Mouse (Mus musculus) embryonic facial prominence, embryonic 13.5 days (tissue): ENCODE data around the gene Olfr74. TPM values are rescaled to one million over a fixed set of nuclear protein-coding genes. Genes with fewer than 3 reads are reported as not detected.
"Not testable (repeated sequence)": the region's sequence is repeated elsewhere in the genome, so short reads cannot be mapped to it uniquely, and the experiment has no call there.

ENCODE experiments used
- ATAC-seq: fragments of 200-750 bp; cut with Nextera tagmentation; 2 replicates; pipeline ENCODE4 v1.8.0; 2017; ENCODE audit warnings: low read depth; ENCODE audit not compliant: insufficient number of reproducible peaks, insufficient read depth, low FRiP score, low TSS enrichment
- H3K27ac ChIP-seq: fragments of 300-500 bp; sonication (generic); 2 replicates; pipeline ENCODE4 v1.5.1; 2015; ENCODE audit warnings: moderate library complexity, mild to moderate bottlenecking, inconsistent platforms
- H3K27me3 ChIP-seq: fragments of 300-500 bp; sonication (generic); 2 replicates; pipeline ENCODE4 v1.6.1; 2015; ENCODE audit warnings: mild to moderate bottlenecking, inconsistent platforms
- H3K36me3 ChIP-seq: fragments of 300-500 bp; sonication (generic); 2 replicates; pipeline ENCODE4 v1.6.1; 2015; ENCODE audit warnings: mild to moderate bottlenecking, inconsistent platforms
- H3K4me1 ChIP-seq: fragments of 300-500 bp; sonication (generic); 2 replicates; pipeline ENCODE4 v1.6.1; 2015; ENCODE audit warnings: inconsistent platforms
- H3K4me2 ChIP-seq: fragments of 300-500 bp; sonication (generic); 2 replicates; pipeline ENCODE4 v1.6.1; 2015; ENCODE audit warnings: moderate library complexity, mild to moderate bottlenecking, inconsistent platforms
- H3K4me3 ChIP-seq: fragments of 300-500 bp; sonication (generic); 2 replicates; pipeline ENCODE4 v1.5.1; 2015; ENCODE audit warnings: mild to moderate bottlenecking, inconsistent platforms
- H3K9ac ChIP-seq: fragments of 300-500 bp; sonication (generic); 2 replicates; pipeline ENCODE4 v1.6.1; 2015; ENCODE audit warnings: mild to moderate bottlenecking, inconsistent platforms
- H3K9me3 ChIP-seq: fragments of 300-500 bp; sonication (generic); 2 replicates; pipeline ENCODE4 v1.6.1; 2016; ENCODE audit warnings: inconsistent platforms
- WGBS: fragments of 180-500 bp; shearing (Covaris S2); methylation state at CpG from one replicate; pipeline ENCODE4 v1.1.7; 2015; ENCODE audit warnings: mixed read lengths; 5-methylcytosine and 5-hydroxymethylcytosine counted together
- polyA plus RNA-seq: library from polyadenylated mRNA; unstranded; fragments of >200 nt; fragmentation: Nextera tagmentation; extraction: Ambion mirVana; gene quantifications from 2 replicates; pipeline ENCODE4 v1.2.1, GENCODE M21; 2015

Olfr74 gene
- not detected in 2 replicates for polyA plus RNA-seq

- H3K27ac ChIP-seq = no peak within 1 kb of the TSS
- H3K27me3 ChIP-seq = no peaks in the 10 kb centered on the region
- WGBS = 69% methylated on average over 3 of the region's 3 CpGs
- no peaks in the 10 kb centered on the region for H3K9me3 ChIP-seq
- no peak within 1 kb of the TSS for H3K4me2 ChIP-seq
- ATAC-seq = no peak
- no peak within 1 kb of the TSS for H3K4me3 ChIP-seq
- H3K9ac ChIP-seq = no peak within 1 kb of the TSS
- H3K36me3 ChIP-seq = no peaks in the 10 kb centered on the region
- no peaks in the 10 kb centered on the region for H3K4me1 ChIP-seq
Measured at GRCm38 (mm10) chr2:87974563-87974962, at the start of gene Olfr74. TSS of gene Olfr74 (minus strand) at chr2:87974663.

GRCm38 (mm10) chr2:88022474-88022873, 48.0 kb upstream of the Olfr74 start, which contains the start of gene Olfr1161:
TSS of gene Olfr1161 (plus strand) at chr2:88022774.
- H3K9ac ChIP-seq, H3K27me3 ChIP-seq, H3K4me2 ChIP-seq, H3K36me3 ChIP-seq, H3K27ac ChIP-seq, ATAC-seq, H3K4me3 ChIP-seq, H3K9me3 ChIP-seq, H3K4me1 ChIP-seq: not testable (repeated sequence)
- 73% methylated on average over 1 of the region's 1 CpGs for WGBS

- ATAC-seq = no peak
- Histone ChIP-seq H3K9ac (no peak within 1 kb of the TSS), H3K4me2 (no peak within 1 kb of the TSS), H3K27me3 (no peaks in the 10 kb centered on the region), H3K4me3 (no peak within 1 kb of the TSS), H3K27ac (no peak within 1 kb of the TSS), H3K4me1 (no peaks in the 10 kb centered on the region), H3K9me3 (no peaks in the 10 kb centered on the region), H3K36me3 (no peaks in the 10 kb centered on the region)
Measured at GRCm38 (mm10) chr2:88007515-88008318, 33.3 kb upstream of the Olfr74 start, which contains the start of gene Olfr1160. TSS of gene Olfr1160 (minus strand) at chr2:88008268.

GRCm38 (mm10) chr2:87989813-87990212, 15.3 kb upstream of the Olfr74 start, which contains the start of gene Olfr1158:
TSS of gene Olfr1158 (plus strand) at chr2:87990113.
- no peak within 1 kb of the TSS for H3K4me2 ChIP-seq
- H3K27me3 ChIP-seq = no peaks in the 10 kb centered on the region
- H3K27ac ChIP-seq = no peak within 1 kb of the TSS
- no peaks in the 10 kb centered on the region for H3K36me3 ChIP-seq
- H3K4me3 ChIP-seq = no peak within 1 kb of the TSS
- H3K9me3 ChIP-seq = no peaks in the 10 kb centered on the region
- no peaks in the 10 kb centered on the region for H3K4me1 ChIP-seq
- H3K9ac ChIP-seq = no peak within 1 kb of the TSS
- ATAC-seq = no peak

GRCm38 (mm10) chr2:87968199-87968598, 6.3 kb downstream of the Olfr74 start, which contains the start of gene Olfr1157:
TSS of gene Olfr1157 (minus strand) at chr2:87968299.
- H3K27ac ChIP-seq = no peak within 1 kb of the TSS
- H3K9me3 ChIP-seq = no peaks in the 10 kb centered on the region
- no peaks in the 10 kb centered on the region for H3K4me1 ChIP-seq
- H3K36me3 ChIP-seq = no peaks in the 10 kb centered on the region
- no peak within 1 kb of the TSS for H3K4me2 ChIP-seq
- no peaks in the 10 kb centered on the region for H3K27me3 ChIP-seq
- 96% methylated on average over 4 of the region's 4 CpGs for WGBS
- no peak within 1 kb of the TSS for H3K4me3 ChIP-seq
- no peak for ATAC-seq
- no peak within 1 kb of the TSS for H3K9ac ChIP-seq

- no peak for ATAC-seq
- Histone ChIP-seq H3K4me1 (no peaks in the 10 kb centered on the region), H3K36me3 (no peaks in the 10 kb centered on the region)
Measured at GRCm38 (mm10) chr2:87953000-87953399, 21.5 kb downstream of the Olfr74 start, which contains the start of gene Olfr1156. TSS of gene Olfr1156 (minus strand) at chr2:87953100.

GRCm38 (mm10) chr2:87945037-87945436, 29.4 kb downstream of the Olfr74 start, which contains the start of gene Olfr1155:
TSS of gene Olfr1155 (minus strand) at chr2:87945137.
- Histone ChIP-seq H3K36me3 (no peaks in the 10 kb centered on the region), H3K27me3 (no peaks in the 10 kb centered on the region), H3K4me1 (no peaks in the 10 kb centered on the region), H3K4me3 (no peak within 1 kb of the TSS), H3K4me2 (no peak within 1 kb of the TSS), H3K9me3 (no peaks in the 10 kb centered on the region), H3K9ac (no peak within 1 kb of the TSS), H3K27ac (no peak within 1 kb of the TSS)
- WGBS = 95% methylated on average over 1 of the region's 1 CpGs
- no peak for ATAC-seq

More at GRCm38 (mm10) chr2:87953000-87953399, 21.5 kb downstream of the Olfr74 start, which contains the start of gene Olfr1156:
- Histone ChIP-seq H3K9me3 (no peaks in the 10 kb centered on the region), H3K4me3 (no peak within 1 kb of the TSS), H3K27me3 (no peaks in the 10 kb centered on the region), H3K27ac (no peak within 1 kb of the TSS), H3K9ac (no peak within 1 kb of the TSS), H3K4me2 (no peak within 1 kb of the TSS)

Other genes with a start within 250 kb of the Olfr74 start
- gene Olfr1138, start 234.7 kb downstream of the Olfr74 start, polyA plus RNA-seq = not detected in 2 replicates
- gene Olfr1140, start 230.9 kb downstream of the Olfr74 start, polyA plus RNA-seq = not detected in 2 replicates
- not detected in 2 replicates for gene Olfr1141, start 220.7 kb downstream of the Olfr74 start, polyA plus RNA-seq
- gene Olfr152, start 195.2 kb downstream of the Olfr74 start, polyA plus RNA-seq = not detected in 2 replicates
- gene Olfr1143, start 174.1 kb downstream of the Olfr74 start, polyA plus RNA-seq = not detected in 2 replicates
- gene Olfr1145, start 164.8 kb downstream of the Olfr74 start, polyA plus RNA-seq = not detected in 2 replicates
- gene Olfr1148, start 144.1 kb downstream of the Olfr74 start, polyA plus RNA-seq = not detected in 2 replicates
- gene Olfr1150-ps1, start 130.7 kb downstream of the Olfr74 start, polyA plus RNA-seq = not detected in 2 replicates
- not detected in 2 replicates for gene Olfr1151, start 118.8 kb downstream of the Olfr74 start, polyA plus RNA-seq
- gene Olfr1152, start 108.2 kb downstream of the Olfr74 start, polyA plus RNA-seq = not detected in 2 replicates
- not detected in 2 replicates for gene Olfr1153, start 79.7 kb downstream of the Olfr74 start, polyA plus RNA-seq
- not detected in 2 replicates for gene Olfr1154, start 69.5 kb downstream of the Olfr74 start, polyA plus RNA-seq
- not detected in 2 replicates for gene Olfr1155, start 29.5 kb downstream of the Olfr74 start, polyA plus RNA-seq
- gene Olfr1156, start 21.6 kb downstream of the Olfr74 start, polyA plus RNA-seq = not detected in 2 replicates
- not detected in 2 replicates for gene Olfr1157, start 6.4 kb downstream of the Olfr74 start, polyA plus RNA-seq
- gene Olfr1158, start 15.4 kb upstream of the Olfr74 start, polyA plus RNA-seq = not detected in 2 replicates
- not detected in 2 replicates for gene Olfr1160, start 33.6 kb upstream of the Olfr74 start, polyA plus RNA-seq
- not detected in 2 replicates for gene Olfr1161, start 48.1 kb upstream of the Olfr74 start, polyA plus RNA-seq
- gene Olfr73, start 63.0 kb upstream of the Olfr74 start, polyA plus RNA-seq = not detected in 2 replicates
- not detected in 2 replicates for gene Olfr1162, start 76.5 kb upstream of the Olfr74 start, polyA plus RNA-seq
- not detected in 2 replicates for gene Olfr1163, start 97.2 kb upstream of the Olfr74 start, polyA plus RNA-seq
- gene Olfr1164, start 119.3 kb upstream of the Olfr74 start, polyA plus RNA-seq = not detected in 2 replicates
- not detected in 2 replicates for gene Olfr1166, start 153.6 kb upstream of the Olfr74 start, polyA plus RNA-seq
- gene Olfr1167, start 180.5 kb upstream of the Olfr74 start, polyA plus RNA-seq = not detected in 2 replicates
- not detected in 2 replicates for gene Olfr1168, start 207.2 kb upstream of the Olfr74 start, polyA plus RNA-seq